Mouse (Mus musculus) forebrain, embryonic 11.5 days (tissue): ENCODE measurements around the gene Plcg1. TPM values are rescaled to one million over a fixed set of nuclear protein-coding genes. Genes with fewer than 3 reads are reported as not detected.

Experiments used
- ATAC-seq: fragments of 200-750 bp; cut with Nextera tagmentation; replicated peaks from 2 replicates; pipeline ENCODE4 v1.8.0; 2017; ENCODE audit warnings: moderate TSS enrichment; ENCODE audit not compliant: low FRiP score
- DNase-seq: peaks from one replicate; pipeline ENCODE4 v3.0.0-alpha.2; 2017; ENCODE audit warnings: low spot score
- H3K27ac ChIP-seq: fragments of 300-500 bp; sonication (generic); 2 replicates; pipeline ENCODE4 v1.5.1; 2014; ENCODE audit warnings: low read depth, low read length
- H3K27me3 ChIP-seq: fragments of 300-500 bp; sonication (generic); 2 replicates; pipeline ENCODE4 v1.6.1; 2014; ENCODE audit warnings: mild to moderate bottlenecking, low read length, mixed read lengths; ENCODE audit not compliant: control insufficient read depth, insufficient read depth
- H3K36me3 ChIP-seq: fragments of 300-500 bp; sonication (generic); 2 replicates; pipeline ENCODE4 v1.6.1; 2014; ENCODE audit warnings: mild to moderate bottlenecking, low read length, moderate library complexity, mixed read lengths; ENCODE audit not compliant: control insufficient read depth, insufficient read depth
- H3K4me1 ChIP-seq: fragments of 300-500 bp; sonication (generic); replicated peaks from 2 replicates; pipeline ENCODE4 v1.6.1; 2014; ENCODE audit warnings: low read length, mixed read lengths; ENCODE audit not compliant: control insufficient read depth, insufficient read depth
- H3K4me2 ChIP-seq: fragments of 300-500 bp; sonication (generic); 2 replicates; pipeline ENCODE4 v1.6.1; 2014; ENCODE audit warnings: low read depth, mild to moderate bottlenecking, low read length, moderate library complexity, mixed read lengths; ENCODE audit not compliant: severe bottlenecking
- H3K4me3 ChIP-seq: fragments of 300-500 bp; sonication (generic); 2 replicates; pipeline ENCODE4 v1.5.1; 2014; ENCODE audit warnings: low read depth, low read length
- H3K9ac ChIP-seq: fragments of 300-500 bp; sonication (generic); 2 replicates; pipeline ENCODE4 v1.6.1; 2014; ENCODE audit warnings: low read length
- H3K9me3 ChIP-seq: fragments of 300-500 bp; sonication (generic); 2 replicates; pipeline ENCODE4 v1.6.1; 2016; ENCODE audit warnings: low read length, mixed read lengths; ENCODE audit not compliant: control insufficient read depth
- WGBS: fragments of 180-500 bp; shearing (Covaris S2); extraction: QIAGEN DNeasy Blood & Tissue Kit; methylation state at CpG from one replicate; pipeline ENCODE4 v1.1.7; 2014; 5-methylcytosine and 5-hydroxymethylcytosine counted together
- polyA plus RNA-seq: library from polyadenylated mRNA; unstranded; fragments of >200 nt; fragmentation: Nextera tagmentation; extraction: Ambion mirVana; gene quantifications from 2 replicates; pipeline ENCODE4 v1.2.1, GENCODE M21; 2014

The Plcg1 gene
- polyA plus RNA-seq, 1 experiment from 2014 or later: 80.7 TPM

DNA sequence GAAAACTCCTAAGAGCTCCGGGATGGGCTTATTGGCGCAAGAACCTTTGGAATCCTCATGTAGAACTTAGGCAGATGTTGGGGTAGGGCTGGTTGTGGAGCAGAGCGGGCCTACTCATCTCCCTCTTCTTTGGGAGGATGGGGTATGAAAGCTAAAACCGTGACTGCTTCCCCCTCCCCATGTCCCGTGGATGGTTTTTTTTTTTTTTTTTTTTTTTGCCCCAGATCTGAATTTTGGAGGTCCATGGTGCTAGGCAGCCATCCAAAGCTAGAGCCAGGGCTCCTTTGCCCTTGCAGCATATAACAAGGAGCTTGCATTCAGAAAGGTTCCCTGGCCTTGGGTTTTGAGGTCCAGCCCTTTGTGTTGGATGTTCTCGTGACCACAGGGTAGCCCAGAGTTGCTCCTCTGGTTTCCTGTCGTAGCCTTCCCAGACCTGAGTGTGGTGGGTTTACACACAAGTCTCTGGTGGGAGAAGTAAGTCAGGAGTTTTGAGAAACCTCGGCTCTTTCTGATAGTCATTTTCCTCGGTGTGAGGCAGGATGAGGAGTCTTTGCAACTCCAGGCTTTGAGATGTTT is 1.4 kb downstream of the Plcg1 start:
- WGBS: 55% methylated on average over 9 of the region's 9 CpGs
- DNase-seq (peak; percentile 49), ATAC-seq (no peak)
- Histone ChIP-seq H3K9me3 (no peaks in the 10 kb centered on the region), H3K4me3 (peak overlapping the region; percentile 88), H3K27ac (no peak overlapping the region), H3K4me1 (peaks cover 9% of the 10 kb centered on the region), H3K36me3 (no peaks in the 10 kb centered on the region; the same call in 1 of the 2 replicates), H3K4me2 (peak overlapping the region; percentile 93), H3K9ac (peak overlapping the region; percentile 99), H3K27me3 (no peaks in the 10 kb centered on the region)

DNA sequence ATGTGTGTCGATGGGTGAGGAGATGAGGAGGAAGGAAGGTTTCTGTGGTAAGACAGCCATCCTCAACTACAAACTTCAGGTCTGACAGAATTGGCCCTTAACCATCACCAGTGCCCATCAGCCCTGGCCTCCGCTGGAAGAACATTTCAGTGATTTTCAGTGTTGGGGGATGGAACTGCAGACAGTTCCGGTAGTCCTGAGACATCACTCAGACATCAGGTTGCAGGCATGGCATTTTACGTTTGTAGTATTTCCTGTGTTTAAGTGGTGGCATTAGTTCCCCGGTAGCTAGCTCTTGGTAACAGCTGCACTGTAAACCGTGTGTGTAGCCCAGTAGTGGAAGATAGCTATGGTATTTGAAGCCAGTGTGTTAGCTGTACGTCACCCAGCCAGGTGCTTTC is 2.0 kb downstream of the Plcg1 start:
- H3K4me1 ChIP-seq: peaks cover 9% of the 10 kb centered on the region
- peak overlapping the region; percentile 93 for H3K4me2 ChIP-seq
- peak overlapping the region; percentile 99 for H3K9ac ChIP-seq
- peak; percentile 40 for DNase-seq
- ATAC-seq: no peak
- no peaks in the 10 kb centered on the region for H3K9me3 ChIP-seq
- peak overlapping the region; percentile 88 for H3K4me3 ChIP-seq
- no peak overlapping the region for H3K27ac ChIP-seq
- H3K36me3 ChIP-seq: no peaks in the 10 kb centered on the region; the same call in 1 of the 2 replicates
- 78% methylated on average over 7 of the region's 7 CpGs for WGBS
- H3K27me3 ChIP-seq: no peaks in the 10 kb centered on the region

DNA sequence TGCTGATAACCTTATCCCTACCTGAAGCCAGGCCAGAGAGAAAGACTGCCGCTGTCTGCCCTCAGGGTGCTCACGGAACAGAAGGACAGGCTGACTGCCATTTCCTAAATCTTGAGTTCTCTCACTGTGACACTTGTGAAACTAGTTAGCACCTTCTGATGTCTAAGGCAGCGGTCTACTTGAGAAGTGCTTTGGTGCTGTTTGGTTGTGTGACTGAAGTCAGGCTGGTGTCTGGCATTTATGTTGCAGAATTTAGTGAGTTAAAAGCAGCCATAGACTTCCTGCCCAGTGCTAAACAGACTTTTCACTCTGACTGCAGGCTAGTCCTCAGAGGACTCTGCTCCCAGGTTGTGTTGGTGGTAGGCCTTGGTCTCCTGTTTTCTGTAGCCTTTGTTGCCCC is 3.2 kb downstream of the Plcg1 start:
- no peak overlapping the region for H3K27ac ChIP-seq
- 0 out of 2 replicates have a peak overlapping the region, but pooled peaks have one; percentile 12 for H3K4me2 ChIP-seq
- H3K36me3 ChIP-seq: no peaks in the 10 kb centered on the region; the same call in 1 of the 2 replicates
- ATAC-seq (no peak), DNase-seq (no peak)
- H3K4me1 ChIP-seq: peaks cover 9% of the 10 kb centered on the region
- no peak overlapping the region for H3K9ac ChIP-seq
- no peaks in the 10 kb centered on the region for H3K27me3 ChIP-seq
- no peak overlapping the region for H3K4me3 ChIP-seq
- 97% methylated on average over 3 of the region's 3 CpGs for WGBS
- H3K9me3 ChIP-seq: no peaks in the 10 kb centered on the region

DNA sequence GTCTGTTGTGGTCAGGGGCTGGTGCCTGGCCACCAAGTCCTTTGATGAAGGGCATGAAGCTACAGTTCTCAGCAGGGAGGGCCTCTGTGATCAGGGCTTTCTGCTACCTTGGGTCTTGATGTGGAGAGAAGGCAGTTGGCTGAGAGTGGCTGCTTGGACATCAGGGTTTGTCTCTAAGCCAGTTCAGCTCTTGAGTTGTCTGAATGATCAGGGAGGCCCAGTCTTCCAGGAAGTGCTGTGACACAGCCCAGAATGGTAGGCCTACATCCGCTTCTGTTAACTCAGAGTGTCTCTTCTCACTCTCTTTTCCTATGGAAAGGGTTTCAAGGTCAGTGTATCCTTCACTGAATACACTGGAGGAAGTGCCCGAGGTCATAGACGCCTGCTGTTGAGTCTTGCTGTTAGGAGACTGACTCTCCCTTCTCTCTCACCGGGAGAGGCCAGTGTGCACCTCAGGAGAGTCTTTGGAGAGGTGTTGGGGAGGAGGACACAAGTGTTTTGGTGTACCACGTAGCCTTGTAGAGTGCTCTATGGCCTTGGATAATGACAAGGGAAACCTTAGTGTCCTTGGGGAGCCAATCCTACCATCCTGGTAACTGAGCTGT is 4.7 kb downstream of the Plcg1 start:
- Histone ChIP-seq H3K4me1 (peaks cover 8% of the 10 kb centered on the region; the same call in 1 of the 2 replicates), H3K36me3 (no peaks in the 10 kb centered on the region; the same call in 1 of the 2 replicates), H3K9me3 (no peaks in the 10 kb centered on the region), H3K27ac (no peak overlapping the region), H3K4me3 (no peak overlapping the region), H3K27me3 (no peaks in the 10 kb centered on the region), H3K9ac (no peak overlapping the region), H3K4me2 (no peak overlapping the region)
- no peak for ATAC-seq
- 89% methylated on average over 5 of the region's 5 CpGs for WGBS
- no peak for DNase-seq

DNA sequence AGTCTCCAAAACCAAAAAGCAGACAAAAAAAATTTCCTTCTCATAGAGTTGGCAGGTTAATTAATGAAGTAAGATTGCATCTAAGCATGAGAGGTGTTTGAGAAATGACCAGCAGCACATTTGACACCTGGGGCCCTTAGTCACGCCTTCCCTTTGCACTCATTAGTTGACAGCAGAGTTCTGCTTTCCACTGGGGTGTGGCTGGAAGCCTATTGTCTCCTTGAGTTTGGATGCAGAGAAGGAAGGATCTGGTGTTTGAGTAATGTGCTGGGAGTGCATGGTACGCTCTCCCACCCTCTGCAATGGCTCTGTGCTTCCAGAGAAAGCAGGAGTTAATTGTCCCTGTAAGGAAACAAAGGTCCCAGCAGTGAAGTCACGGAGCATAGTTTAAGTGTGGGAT is 5.4 kb downstream of the Plcg1 start:
- Histone ChIP-seq H3K4me2 (no peak overlapping the region), H3K27ac (no peak overlapping the region), H3K4me3 (no peak overlapping the region), H3K9me3 (no peaks in the 10 kb centered on the region), H3K27me3 (no peaks in the 10 kb centered on the region), H3K9ac (no peak overlapping the region), H3K36me3 (no peaks in the 10 kb centered on the region; the same call in 1 of the 2 replicates), H3K4me1 (peaks cover 7% of the 10 kb centered on the region; the same call in 1 of the 2 replicates)
- ATAC-seq: no peak
- no peak for DNase-seq
- 98% methylated on average over 3 of the region's 3 CpGs for WGBS

DNA sequence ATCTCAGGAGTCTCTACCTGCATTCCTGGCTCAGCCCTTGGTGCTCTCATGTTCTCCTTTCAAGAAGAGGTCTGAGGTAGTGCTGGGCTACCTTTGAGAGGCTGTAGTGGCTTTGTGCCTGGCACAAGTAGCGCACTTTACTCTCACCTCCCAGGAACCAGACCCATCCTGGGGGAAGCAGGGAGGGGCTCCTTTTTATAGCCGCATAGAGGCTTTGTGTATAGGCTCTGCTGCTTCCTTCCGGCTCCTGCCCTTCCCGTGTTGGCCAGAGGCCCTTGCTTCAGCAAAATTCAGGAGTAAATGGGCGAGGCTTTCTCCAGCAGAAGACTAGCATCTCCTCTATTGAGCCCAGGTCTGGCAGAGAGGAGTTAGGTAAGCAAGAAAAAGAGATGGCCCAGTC is 7.3 kb downstream of the Plcg1 start:
- H3K4me1 ChIP-seq: 0 out of 2 replicates have a peak, but pooled peaks cover 3% of the 10 kb centered on the region
- no peak overlapping the region for H3K4me2 ChIP-seq
- H3K36me3 ChIP-seq: no peaks in the 10 kb centered on the region; the same call in 1 of the 2 replicates
- no peak overlapping the region for H3K4me3 ChIP-seq
- H3K27ac ChIP-seq: no peak overlapping the region
- H3K9me3 ChIP-seq: no peaks in the 10 kb centered on the region
- no peak overlapping the region for H3K9ac ChIP-seq
- ATAC-seq (no peak), DNase-seq (no peak)
- H3K27me3 ChIP-seq: no peaks in the 10 kb centered on the region
- WGBS: 83% methylated on average over 5 of the region's 5 CpGs

DNA sequence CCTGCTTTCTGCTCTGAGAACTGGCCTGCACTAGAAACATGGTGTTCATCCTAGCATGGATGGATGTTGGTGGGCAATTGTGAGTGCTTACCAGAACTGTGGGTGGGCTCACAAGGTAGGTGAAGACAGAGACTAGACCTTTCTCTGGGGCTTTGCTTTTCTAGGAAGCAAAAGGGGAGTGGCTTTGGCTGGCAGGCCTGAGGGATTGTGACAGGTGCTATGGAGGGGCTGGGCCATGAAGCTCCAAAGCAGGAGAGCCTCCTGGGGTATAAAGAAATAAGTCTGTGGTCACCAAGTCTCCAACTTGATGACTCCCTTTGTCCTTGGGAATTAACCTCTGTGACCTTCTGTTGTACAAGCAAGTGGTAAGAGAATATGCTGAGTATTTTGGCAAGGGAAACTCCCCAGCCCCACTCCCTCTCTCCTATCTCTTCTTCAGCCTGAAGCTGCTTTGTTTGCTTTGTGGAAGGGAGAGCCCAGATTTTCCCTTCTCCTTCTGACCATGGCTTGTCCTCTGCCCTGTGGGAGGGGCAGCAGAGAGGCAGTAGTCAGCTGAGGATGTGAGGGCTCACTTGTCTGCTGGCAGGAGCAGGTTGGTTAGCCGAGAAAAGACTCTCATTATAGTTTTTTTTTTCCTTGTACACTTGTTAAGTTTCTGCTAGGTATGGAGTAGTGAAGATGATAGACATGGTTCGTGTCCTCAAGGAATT is 8.7 kb downstream of the Plcg1 start:
- H3K27ac ChIP-seq: no peak overlapping the region
- H3K4me1 ChIP-seq: 0 out of 2 replicates have a peak, but pooled peaks cover 3% of the 10 kb centered on the region
- no peak overlapping the region for H3K4me2 ChIP-seq
- DNase-seq (no peak), ATAC-seq (no peak)
- 58% methylated on average over 2 of the region's 2 CpGs for WGBS
- no peaks in the 10 kb centered on the region for H3K9me3 ChIP-seq
- no peak overlapping the region for H3K4me3 ChIP-seq
- no peak overlapping the region for H3K9ac ChIP-seq
- no peaks in the 10 kb centered on the region; the same call in 1 of the 2 replicates for H3K36me3 ChIP-seq
- H3K27me3 ChIP-seq: no peaks in the 10 kb centered on the region

DNA sequence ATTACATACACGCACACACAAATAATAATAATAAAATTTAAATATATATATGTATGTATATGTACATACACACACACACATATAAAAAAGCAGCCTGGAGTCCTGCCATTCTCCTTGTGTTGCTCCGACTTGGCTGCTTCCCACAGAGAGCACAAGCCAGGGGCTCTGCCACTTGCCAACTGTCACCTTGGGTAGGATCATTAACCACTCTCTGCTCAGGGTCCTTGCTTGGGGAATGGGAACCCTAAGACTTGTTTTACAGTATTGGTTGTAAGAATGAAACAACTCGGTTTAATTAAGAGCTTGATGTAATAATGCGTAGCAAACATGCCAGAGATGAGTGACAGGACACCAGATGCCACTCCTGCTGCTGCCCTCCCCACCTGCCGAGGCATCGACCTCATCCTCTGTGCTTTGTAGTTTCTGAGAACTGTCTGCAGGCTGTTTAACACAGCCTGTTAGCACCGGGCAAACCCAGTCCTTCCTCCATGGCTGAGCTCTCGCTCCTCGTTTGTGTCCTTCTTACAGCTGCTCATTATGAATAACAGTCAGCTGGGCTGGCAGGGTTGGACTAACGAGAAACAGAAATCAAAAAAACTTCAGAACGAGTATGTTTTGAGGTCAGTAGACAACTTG is 9.5 kb downstream of the Plcg1 start:
- no peak overlapping the region for H3K9ac ChIP-seq
- no peaks in the 10 kb centered on the region for H3K27me3 ChIP-seq
- 73% methylated on average over 11 of the region's 11 CpGs for WGBS
- DNase-seq (no peak), ATAC-seq (no peak)
- no peak overlapping the region for H3K27ac ChIP-seq
- no peaks in the 10 kb centered on the region; the same call in 1 of the 2 replicates for H3K36me3 ChIP-seq
- H3K4me2 ChIP-seq: no peak overlapping the region
- H3K9me3 ChIP-seq: no peaks in the 10 kb centered on the region
- no peak overlapping the region for H3K4me3 ChIP-seq
- 0 out of 2 replicates have a peak, but pooled peaks cover 3% of the 10 kb centered on the region for H3K4me1 ChIP-seq
